Mouse (Mus musculus): ENCODE data around the gene Ocln. TPM values are rescaled to one million over a fixed set of nuclear protein-coding genes. Genes with fewer than 3 reads are reported as not detected.
"Not testable (repeated sequence)": the region's sequence is repeated elsewhere in the genome, so short reads cannot be mapped to it uniquely, and the experiment has no call there.

The Ocln gene
- polyA plus RNA-seq, 1 experiment from 2014 or later, result 2.7 TPM

DNA sequence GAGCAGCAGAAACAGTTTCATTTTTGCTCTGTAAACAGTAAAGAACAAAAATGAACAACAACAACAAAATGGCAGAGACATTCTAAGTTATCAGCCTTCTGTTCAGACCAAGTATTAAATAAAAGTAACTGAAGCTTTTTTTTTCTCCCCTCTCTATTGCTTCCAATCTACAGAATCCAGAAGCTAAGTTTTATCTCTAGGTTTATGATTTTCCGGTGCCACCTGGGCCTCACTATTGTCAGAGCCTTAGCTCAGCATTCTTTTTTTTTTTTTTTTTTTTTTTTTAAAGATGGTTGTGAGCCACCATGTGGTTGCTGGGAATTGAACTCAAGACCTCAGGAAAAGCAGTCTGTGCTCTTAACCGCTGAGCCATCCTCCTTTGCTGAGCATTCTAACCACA is 39.7 kb downstream of the Ocln start:
- 86% methylated on average over 2 of the region's 2 CpGs for WGBS
- no peak for ATAC-seq (replicated peaks; ENCODE audit: extremely low read depth, insufficient read depth, low FRiP score)

DNA sequence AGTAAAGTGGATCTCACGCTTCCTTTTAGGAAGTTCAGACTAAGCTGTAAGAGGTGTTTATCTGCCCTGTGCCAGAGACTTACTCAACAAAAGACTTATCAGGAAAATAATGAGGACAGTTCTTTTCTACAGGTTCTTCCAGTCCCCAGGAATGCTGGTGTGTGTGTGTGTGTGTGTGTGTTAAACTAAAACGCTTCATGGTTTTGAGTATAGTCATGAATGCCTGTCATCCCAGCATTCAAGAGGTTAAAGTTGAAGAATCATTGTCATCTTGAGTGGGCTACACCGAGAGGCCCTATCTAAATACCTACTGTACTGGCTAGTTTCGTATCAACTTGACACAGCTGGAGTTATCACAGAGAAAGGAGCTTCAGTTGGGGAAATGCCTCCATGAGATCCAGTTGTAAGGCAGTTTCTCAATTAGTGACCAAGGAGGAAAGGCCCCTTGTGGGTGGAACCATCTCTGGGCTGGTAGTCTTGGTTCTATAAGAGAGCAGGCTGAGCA is 40.6 kb downstream of the Ocln start:
- Histone ChIP-seq H3K9ac (ENCODE audit: low read length) (no peak overlapping the region), H3K4me1 (ENCODE audit: control insufficient read depth, insufficient read depth, low read length) (no peaks in the 10 kb centered on the region; the same call in 1 of the 2 replicates), H3K4me2 (ENCODE audit: low read depth, low read length) (no peak overlapping the region), H3K36me3 (ENCODE audit: control insufficient read depth, insufficient read depth) (no peaks in the 10 kb centered on the region), H3K27ac (ENCODE audit: low read length) (no peak overlapping the region), H3K9me3 (replicated peaks; ENCODE audit: control insufficient read depth, low read length) (no peaks in the 10 kb centered on the region), H3K27me3 (ENCODE audit: control insufficient read depth, insufficient read depth, low read length) (no peaks in the 10 kb centered on the region), H3K4me3 (ENCODE audit: low read length) (no peak overlapping the region)
- 45% methylated on average over 4 of the region's 4 CpGs for WGBS
- ATAC-seq (replicated peaks; ENCODE audit: extremely low read depth, insufficient read depth, low FRiP score), result no peak

More for the DNA sequence above, 39.7 kb downstream of the Ocln start:
- no peaks in the 10 kb centered on the region for H3K9me3 ChIP-seq (replicated peaks; ENCODE audit: control insufficient read depth, low read length)
- H3K27me3 ChIP-seq (ENCODE audit: control insufficient read depth, insufficient read depth, low read length), result no peaks in the 10 kb centered on the region
- no peak overlapping the region for H3K4me2 ChIP-seq (ENCODE audit: low read depth, low read length)
- H3K4me3 ChIP-seq (ENCODE audit: low read length), result no peak overlapping the region
- no peak overlapping the region for H3K27ac ChIP-seq (ENCODE audit: low read length)
- no peaks in the 10 kb centered on the region for H3K36me3 ChIP-seq (ENCODE audit: control insufficient read depth, insufficient read depth)
- no peaks in the 10 kb centered on the region; the same call in 1 of the 2 replicates for H3K4me1 ChIP-seq (ENCODE audit: control insufficient read depth, insufficient read depth, low read length)
- no peak overlapping the region for H3K9ac ChIP-seq (ENCODE audit: low read length)

DNA sequence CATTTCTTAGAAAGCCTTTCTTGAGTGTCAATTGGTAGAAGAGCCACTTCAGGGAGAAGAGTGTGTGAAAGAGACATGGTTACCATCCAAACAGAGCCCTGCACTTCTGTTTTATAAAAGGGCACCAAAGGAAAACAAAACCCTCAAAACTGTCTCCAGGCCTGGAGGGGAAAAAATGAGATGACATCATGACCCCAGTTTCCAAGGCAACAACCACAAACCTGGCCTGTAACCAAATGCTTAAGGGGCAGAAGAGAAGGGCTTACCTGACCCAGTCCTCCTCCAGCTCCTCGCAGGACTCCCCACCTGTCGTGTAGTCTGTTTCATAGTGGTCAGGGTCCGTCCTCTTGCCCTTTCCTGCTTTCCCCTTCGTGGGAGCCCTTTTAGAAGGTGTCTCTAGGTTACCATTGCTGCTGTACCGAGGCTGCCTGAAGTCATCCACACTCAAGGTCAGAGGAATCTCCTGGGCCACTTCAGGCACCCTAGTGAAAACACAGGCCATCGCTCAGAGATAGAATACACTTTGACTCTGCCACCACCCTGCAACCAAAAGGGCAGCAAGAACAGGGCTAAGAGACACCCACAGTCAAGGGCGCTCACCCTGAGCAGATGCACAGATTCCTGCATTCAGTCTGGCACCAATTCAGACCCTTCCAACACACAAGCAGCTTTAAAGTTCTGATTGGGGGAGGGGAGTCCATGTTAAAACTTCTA is 41.2 kb downstream of the Ocln start:
- no peak for ATAC-seq (replicated peaks; ENCODE audit: extremely low read depth, insufficient read depth, low FRiP score)
- Histone ChIP-seq H3K4me3 (ENCODE audit: low read length) (no peak overlapping the region), H3K4me2 (ENCODE audit: low read depth, low read length) (no peak overlapping the region), H3K27me3 (ENCODE audit: control insufficient read depth, insufficient read depth, low read length) (no peaks in the 10 kb centered on the region), H3K9me3 (replicated peaks; ENCODE audit: control insufficient read depth, low read length) (no peaks in the 10 kb centered on the region), H3K36me3 (ENCODE audit: control insufficient read depth, insufficient read depth) (no peaks in the 10 kb centered on the region), H3K27ac (ENCODE audit: low read length) (no peak overlapping the region), H3K9ac (ENCODE audit: low read length) (no peak overlapping the region), H3K4me1 (ENCODE audit: control insufficient read depth, insufficient read depth, low read length) (no peaks in the 10 kb centered on the region)
- 56% methylated on average over 7 of the region's 7 CpGs for WGBS

DNA sequence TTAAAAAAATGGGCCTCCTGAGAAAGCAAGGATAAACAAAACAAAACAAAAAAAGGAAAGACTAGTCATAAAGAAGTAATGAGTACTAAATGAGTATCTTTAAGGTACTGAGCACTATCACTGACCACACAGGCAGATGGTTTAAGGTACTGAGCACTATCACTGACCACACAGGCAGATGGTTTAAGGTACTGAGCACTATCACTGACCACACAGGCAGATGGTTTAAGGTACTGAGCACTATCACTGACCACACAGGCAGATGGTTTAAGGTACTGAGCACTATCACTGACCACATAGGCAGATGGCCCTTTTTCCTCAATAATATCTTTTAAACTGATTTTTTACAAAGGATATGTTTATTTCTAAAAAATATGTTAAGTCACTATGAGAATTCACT is 52.9 kb downstream of the Ocln start:
- not testable (repeated sequence) for H3K27me3 ChIP-seq (ENCODE audit: control insufficient read depth, insufficient read depth, low read length); H3K4me3 ChIP-seq (ENCODE audit: low read length); H3K36me3 ChIP-seq (ENCODE audit: control insufficient read depth, insufficient read depth); H3K27ac ChIP-seq (ENCODE audit: low read length); H3K9ac ChIP-seq (ENCODE audit: low read length); H3K9me3 ChIP-seq (replicated peaks; ENCODE audit: control insufficient read depth, low read length); H3K4me2 ChIP-seq (ENCODE audit: low read depth, low read length); H3K4me1 ChIP-seq (ENCODE audit: control insufficient read depth, insufficient read depth, low read length); ATAC-seq (replicated peaks; ENCODE audit: extremely low read depth, insufficient read depth, low FRiP score)

DNA sequence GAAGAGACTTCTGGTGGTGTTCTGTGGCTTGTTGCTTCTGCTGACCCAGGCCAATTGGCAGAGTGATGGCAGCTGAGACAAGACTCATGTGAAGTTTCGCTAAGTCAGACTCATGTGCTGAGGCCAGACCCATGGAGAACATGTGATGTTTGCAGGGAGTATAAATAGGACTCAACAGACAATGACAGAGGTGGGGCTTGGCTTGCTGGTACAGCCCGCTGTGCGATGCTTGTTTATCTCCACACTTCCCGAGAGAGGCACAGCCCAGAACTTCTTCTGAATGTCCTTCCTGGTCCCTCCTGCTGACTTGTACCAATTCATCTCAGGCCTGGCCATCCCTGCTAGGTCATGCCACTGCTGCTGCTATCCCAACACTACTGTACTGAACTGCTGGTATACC is 57.2 kb downstream of the Ocln start:
- no peaks in the 10 kb centered on the region for H3K36me3 ChIP-seq (ENCODE audit: control insufficient read depth, insufficient read depth)
- H3K27ac ChIP-seq (ENCODE audit: low read length), result no peak overlapping the region
- no peaks in the 10 kb centered on the region for H3K9me3 ChIP-seq (replicated peaks; ENCODE audit: control insufficient read depth, low read length)
- 58% methylated on average over 4 of the region's 4 CpGs for WGBS
- H3K4me2 ChIP-seq (ENCODE audit: low read depth, low read length), result no peak overlapping the region
- H3K27me3 ChIP-seq (ENCODE audit: control insufficient read depth, insufficient read depth, low read length), result no peaks in the 10 kb centered on the region
- peaks cover 5% of the 10 kb centered on the region for H3K4me1 ChIP-seq (ENCODE audit: control insufficient read depth, insufficient read depth, low read length)
- no peak overlapping the region for H3K9ac ChIP-seq (ENCODE audit: low read length)
- ATAC-seq (replicated peaks; ENCODE audit: extremely low read depth, insufficient read depth, low FRiP score), result no peak
- no peak overlapping the region for H3K4me3 ChIP-seq (ENCODE audit: low read length)

DNA sequence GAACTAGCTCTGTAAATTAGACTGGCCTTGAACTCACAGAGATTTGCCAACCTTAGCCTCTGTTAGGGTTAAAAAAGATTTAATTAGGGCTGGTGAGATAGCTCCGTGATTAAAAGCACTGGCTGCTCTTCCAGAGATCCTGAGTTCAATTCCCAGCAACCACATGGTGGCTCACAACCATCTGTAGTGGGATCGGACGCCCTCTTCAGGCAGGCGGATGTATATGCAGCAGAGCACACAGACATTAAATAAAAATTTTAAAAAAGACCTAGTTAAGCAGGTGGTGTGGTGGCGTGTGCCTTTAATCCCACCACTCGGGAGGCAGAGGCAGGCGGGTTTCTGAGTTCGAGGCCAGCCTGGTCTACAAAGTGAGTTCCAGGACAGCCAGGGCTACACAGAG is 58.1 kb downstream of the Ocln start:
- not testable (repeated sequence) for H3K36me3 ChIP-seq (ENCODE audit: control insufficient read depth, insufficient read depth); H3K9me3 ChIP-seq (replicated peaks; ENCODE audit: control insufficient read depth, low read length); H3K4me3 ChIP-seq (ENCODE audit: low read length); H3K9ac ChIP-seq (ENCODE audit: low read length); H3K27me3 ChIP-seq (ENCODE audit: control insufficient read depth, insufficient read depth, low read length); H3K4me2 ChIP-seq (ENCODE audit: low read depth, low read length); H3K4me1 ChIP-seq (ENCODE audit: control insufficient read depth, insufficient read depth, low read length); H3K27ac ChIP-seq (ENCODE audit: low read length); ATAC-seq (replicated peaks; ENCODE audit: extremely low read depth, insufficient read depth, low FRiP score)
- WGBS, result 61% methylated on average over 8 of the region's 8 CpGs

DNA sequence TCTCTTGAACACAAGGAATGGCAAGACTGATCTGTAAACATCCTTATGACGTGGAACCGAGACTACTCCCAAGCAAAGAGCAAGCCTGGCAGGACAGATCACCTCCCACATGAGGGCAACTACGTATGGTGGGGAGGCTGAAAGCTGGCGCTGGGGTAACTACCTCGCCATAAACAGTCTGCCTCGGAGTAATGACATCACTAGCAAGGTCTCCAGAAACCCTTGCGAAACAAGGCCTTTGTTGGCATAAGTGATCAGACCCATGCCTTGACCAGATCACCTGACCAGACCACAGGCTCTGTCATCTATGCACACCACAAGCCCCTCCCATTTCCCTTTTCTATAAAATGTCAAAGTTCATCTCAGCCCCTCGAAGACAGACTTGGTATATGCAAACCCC is 59.2 kb downstream of the Ocln start:
- Histone ChIP-seq H3K36me3 (ENCODE audit: control insufficient read depth, insufficient read depth) (peaks cover 4% of the 10 kb centered on the region), H3K4me1 (ENCODE audit: control insufficient read depth, insufficient read depth, low read length) (peaks cover 5% of the 10 kb centered on the region), H3K27ac (ENCODE audit: low read length) (no peak overlapping the region), H3K4me2 (ENCODE audit: low read depth, low read length) (no peak overlapping the region), H3K4me3 (ENCODE audit: low read length) (no peak overlapping the region), H3K27me3 (ENCODE audit: control insufficient read depth, insufficient read depth, low read length) (no peaks in the 10 kb centered on the region), H3K9me3 (replicated peaks; ENCODE audit: control insufficient read depth, low read length) (no peaks in the 10 kb centered on the region), H3K9ac (ENCODE audit: low read length) (no peak overlapping the region)
- ATAC-seq (replicated peaks; ENCODE audit: extremely low read depth, insufficient read depth, low FRiP score), result no peak
- 64% methylated on average over 8 of the region's 8 CpGs for WGBS

DNA sequence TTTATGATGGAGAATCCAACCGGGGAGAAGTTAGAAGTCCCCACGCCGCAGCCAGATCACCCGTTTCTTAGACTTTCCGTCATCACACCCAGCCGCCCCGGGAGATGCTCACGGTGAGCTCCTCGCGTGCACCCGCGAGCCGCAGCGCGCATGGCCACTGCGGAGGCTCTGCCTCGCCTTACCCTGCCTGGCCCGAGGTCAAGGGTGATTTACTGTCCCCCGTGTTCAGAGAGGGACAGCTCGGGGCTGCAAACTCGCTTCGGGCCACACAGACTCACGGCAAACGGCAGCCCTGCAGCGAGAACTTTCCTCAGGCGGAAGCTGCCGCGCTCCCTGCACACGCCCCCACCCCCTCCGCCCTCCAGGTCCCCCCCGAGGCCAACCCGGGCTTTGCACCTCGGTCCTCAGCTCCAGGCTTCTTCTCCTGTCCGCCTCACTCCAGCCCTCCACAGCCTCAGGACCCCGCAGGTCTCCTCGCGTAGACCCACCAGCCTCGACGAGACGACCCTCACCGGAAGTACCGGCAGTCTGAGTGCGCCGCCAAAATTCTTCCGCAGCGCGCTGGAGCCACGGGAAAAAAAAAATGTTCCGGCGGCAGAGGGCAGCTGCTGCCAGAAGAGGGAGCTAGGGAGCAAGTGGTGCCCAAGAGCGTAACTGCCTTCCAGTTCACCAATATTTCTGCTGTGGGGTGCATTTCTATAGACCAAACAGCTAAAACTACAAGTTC is 60.3 kb downstream of the Ocln start, which contains the start of gene Gtf2h2:
TSS of gene Gtf2h2 (minus strand) at position 519 of the 727 bp plus-strand sequence.
- Histone ChIP-seq H3K9ac (ENCODE audit: low read length) (peak within 1 kb of the TSS; percentile 85), H3K36me3 (ENCODE audit: control insufficient read depth, insufficient read depth) (peaks cover 5% of the 10 kb centered on the region), H3K27me3 (ENCODE audit: control insufficient read depth, insufficient read depth, low read length) (no peaks in the 10 kb centered on the region), H3K9me3 (replicated peaks; ENCODE audit: control insufficient read depth, low read length) (no peaks in the 10 kb centered on the region), H3K4me3 (ENCODE audit: low read length) (peak within 1 kb of the TSS; percentile 77), H3K27ac (ENCODE audit: low read length) (peak within 1 kb of the TSS; percentile 82), H3K4me1 (ENCODE audit: control insufficient read depth, insufficient read depth, low read length) (peaks cover 5% of the 10 kb centered on the region), H3K4me2 (ENCODE audit: low read depth, low read length) (peak within 1 kb of the TSS; percentile 82)
- WGBS, result under 1% methylated on average over 51 of the region's 51 CpGs
- ATAC-seq (replicated peaks; ENCODE audit: extremely low read depth, insufficient read depth, low FRiP score), result peak; percentile 76

DNA sequence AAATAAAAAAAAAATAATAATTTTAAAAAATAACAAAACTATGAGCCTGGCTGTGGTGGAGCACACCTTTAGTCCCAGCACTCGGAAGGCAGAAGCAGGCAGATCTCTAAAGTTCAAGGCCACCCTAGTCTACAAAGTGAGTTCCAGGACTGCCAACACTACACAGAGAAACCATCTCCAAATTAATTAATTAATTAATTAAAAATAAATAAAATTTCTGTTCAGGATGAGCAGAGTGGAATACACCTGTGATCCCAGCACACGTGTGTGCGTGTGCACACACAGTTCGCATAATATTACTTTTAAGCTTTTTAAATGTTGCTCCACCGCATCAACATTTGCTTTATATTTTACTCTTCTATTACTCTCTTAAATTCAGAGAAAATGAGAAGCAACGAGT is 60.9 kb downstream of the Ocln start:
- WGBS, result 13% methylated on average over 6 of the region's 6 CpGs
- H3K36me3 ChIP-seq (ENCODE audit: control insufficient read depth, insufficient read depth), result peaks cover 9% of the 10 kb centered on the region
- H3K9me3 ChIP-seq (replicated peaks; ENCODE audit: control insufficient read depth, low read length), result no peaks in the 10 kb centered on the region
- peak overlapping the region; percentile 77 for H3K4me3 ChIP-seq (ENCODE audit: low read length)
- no peak for ATAC-seq (replicated peaks; ENCODE audit: extremely low read depth, insufficient read depth, low FRiP score)
- H3K27ac ChIP-seq (ENCODE audit: low read length), result no peak overlapping the region
- H3K4me2 ChIP-seq (ENCODE audit: low read depth, low read length), result peak overlapping the region; percentile 82
- peaks cover 5% of the 10 kb centered on the region for H3K4me1 ChIP-seq (ENCODE audit: control insufficient read depth, insufficient read depth, low read length)
- H3K27me3 ChIP-seq (ENCODE audit: control insufficient read depth, insufficient read depth, low read length), result no peaks in the 10 kb centered on the region
- peak overlapping the region; percentile 85 for H3K9ac ChIP-seq (ENCODE audit: low read length)
